Mouse (Mus musculus) limb, embryonic 14.5 days (tissue): Measurements from ENCODE around the gene Cdk9. TPM values are rescaled to one million over a fixed set of nuclear protein-coding genes. Genes with fewer than 3 reads are reported as not detected.

Source experiments
- ATAC-seq: fragments of 200-750 bp; cut with Nextera tagmentation; 2 replicates; pipeline ENCODE4 v1.8.0; 2017; ENCODE audit warnings: low read depth, moderate number of reproducible peaks, moderate TSS enrichment; ENCODE audit not compliant: low FRiP score
- DNase-seq: peaks from one replicate; pipeline ENCODE4 v3.0.0-alpha.2; 2015; ENCODE audit warnings: low spot score
- H3K27ac ChIP-seq: fragments of 300-500 bp; sonication (generic); replicated peaks from 2 replicates; pipeline ENCODE4 v1.5.1; 2014; ENCODE audit warnings: low read depth, mild to moderate bottlenecking, low read length, moderate library complexity, mixed read lengths
- H3K27me3 ChIP-seq: fragments of 300-500 bp; sonication (generic); 2 replicates; pipeline ENCODE4 v1.6.1; 2014; ENCODE audit warnings: low read length, mixed read lengths; ENCODE audit not compliant: control insufficient read depth, insufficient read depth
- H3K36me3 ChIP-seq: fragments of 300-500 bp; sonication (generic); 2 replicates; pipeline ENCODE4 v1.6.1; 2014; ENCODE audit warnings: mild to moderate bottlenecking, low read length, moderate library complexity, mixed read lengths; ENCODE audit not compliant: control insufficient read depth, insufficient read depth
- H3K4me1 ChIP-seq: fragments of 300-500 bp; sonication (generic); 2 replicates; pipeline ENCODE4 v1.6.1; 2014; ENCODE audit warnings: antibody characterized with exemption, low read length, mixed read lengths; ENCODE audit not compliant: control insufficient read depth, insufficient read depth
- H3K4me2 ChIP-seq: fragments of 300-500 bp; sonication (generic); replicated peaks from 2 replicates; pipeline ENCODE4 v1.6.1; 2014; ENCODE audit warnings: low read depth, mild to moderate bottlenecking, low read length, moderate library complexity; ENCODE audit not compliant: severe bottlenecking
- H3K4me3 ChIP-seq: fragments of 300-500 bp; sonication (generic); replicated peaks from 2 replicates; pipeline ENCODE4 v1.5.1; 2014; ENCODE audit warnings: low read length
- H3K9ac ChIP-seq: fragments of 300-500 bp; sonication (generic); 2 replicates; pipeline ENCODE4 v1.6.1; 2014; ENCODE audit warnings: mild to moderate bottlenecking, low read depth, low read length, moderate library complexity; ENCODE audit not compliant: severe bottlenecking
- H3K9me3 ChIP-seq: fragments of 300-500 bp; sonication (generic); 2 replicates; pipeline ENCODE4 v1.6.1; 2016; ENCODE audit warnings: low read length; ENCODE audit not compliant: control insufficient read depth
- POLR2A ChIP-seq: fragments of 200-500 bp; IDR thresholded peaks from 2 replicates; pipeline ENCODE4 v1.8.0; 2012; ENCODE audit warnings: inconsistent platforms, mild to moderate bottlenecking, moderate library complexity, borderline replicate concordance; ENCODE audit not compliant: insufficient read depth, insufficient read length; ENCODE audit errors: extremely low read depth
- WGBS: fragments of 180-500 bp; shearing (Covaris S2); extraction: QIAGEN DNeasy Blood & Tissue Kit; methylation state at CpG from one replicate; pipeline ENCODE4 v1.1.7; 2014; 5-methylcytosine and 5-hydroxymethylcytosine counted together
- polyA plus RNA-seq, 2 experiments: library from polyadenylated mRNA; depleted of rRNA in 1 of 2; stranded (reverse) in 1 of 2; unstranded in 1 of 2; fragments of >200 nt; fragmentation: Nextera tagmentation in 1 of 2; extraction: Ambion mirVana in 1 of 2; gene quantifications; 2 replicates each; pipeline versions ENCODE4 v1.2.1 to v1.2.3; 2012 to 2014

Gene Cdk9
- polyA plus RNA-seq, 2 experiments: 84.7 to 211 TPM

GRCm38 (mm10) chr2:32720681-32721229 lies 7.9 kb upstream of the Cdk9 start, which contains the start of gene Sh2d3c:
Gene Sh2d3c (plus strand): TSS chr2:32721055.
- 37% methylated on average over 6 of the region's 8 CpGs for whole genome bisulfite sequencing

GRCm38 (mm10) chr2:32720053-32720452 lies 7.2 kb upstream of the Cdk9 start:
- no peak for TF ChIP-seq POLR2A
- H3K4me2 ChIP-seq: no peak overlapping the region
- DNase-seq (no peak), ATAC-seq (no peak)
- H3K9ac ChIP-seq: no peak overlapping the region
- H3K36me3 ChIP-seq: no peaks in the 10 kb centered on the region
- H3K27ac ChIP-seq: no peak overlapping the region
- H3K4me1 ChIP-seq: peaks cover 9% of the 10 kb centered on the region
- H3K9me3 ChIP-seq: no peaks in the 10 kb centered on the region
- H3K27me3 ChIP-seq: no peaks in the 10 kb centered on the region
- no peak overlapping the region for H3K4me3 ChIP-seq
- 93% methylated on average over 3 of the region's 3 CpGs for WGBS

More at GRCm38 (mm10) chr2:32720681-32721229, 7.9 kb upstream of the Cdk9 start, which contains the start of gene Sh2d3c:
- Histone ChIP-seq H3K4me3 (peak within 1 kb of the TSS; percentile 1; the same call in 1 of the 2 replicates), H3K9ac (0 out of 2 replicates have a peak within 1 kb of the TSS, but pooled peaks have one; percentile 9), H3K27ac (0 out of 2 replicates have a peak within 1 kb of the TSS, but pooled peaks have one; percentile 7), H3K36me3 (no peaks in the 10 kb centered on the region), H3K4me1 (peaks cover 8% of the 10 kb centered on the region), H3K4me2 (peak within 1 kb of the TSS; percentile 28), H3K27me3 (no peaks in the 10 kb centered on the region), H3K9me3 (no peaks in the 10 kb centered on the region)
- TF ChIP-seq POLR2A: no peak
- peak; percentile 27; the same call in 1 of the 2 replicates for ATAC-seq
- DNase-seq: no peak

- 58% methylated on average over 9 of the region's 9 CpGs for WGBS
Observed at GRCm38 (mm10) chr2:32718761-32719160, 5.9 kb upstream of the Cdk9 start.

GRCm38 (mm10) chr2:32714987-32715425 lies 2.1 kb upstream of the Cdk9 start:
- H3K4me3 ChIP-seq: no peak overlapping the region
- H3K9me3 ChIP-seq: no peaks in the 10 kb centered on the region
- ATAC-seq: no peak
- TF ChIP-seq POLR2A: no peak
- no peak overlapping the region for H3K9ac ChIP-seq
- no peak overlapping the region for H3K4me2 ChIP-seq
- H3K36me3 ChIP-seq: peaks cover 13% of the 10 kb centered on the region
- H3K27me3 ChIP-seq: no peaks in the 10 kb centered on the region
- no peak overlapping the region for H3K27ac ChIP-seq
- WGBS: 50% methylated on average over 4 of the region's 4 CpGs
- DNase-seq: no peak
- H3K4me1 ChIP-seq: peaks cover 16% of the 10 kb centered on the region

More at GRCm38 (mm10) chr2:32718761-32719160, 5.9 kb upstream of the Cdk9 start:
- Histone ChIP-seq H3K27me3 (no peaks in the 10 kb centered on the region), H3K9ac (no peak overlapping the region), H3K4me3 (no peak overlapping the region), H3K36me3 (no peaks in the 10 kb centered on the region), H3K9me3 (no peaks in the 10 kb centered on the region), H3K27ac (peak overlapping the region; percentile 33), H3K4me2 (no peak overlapping the region), H3K4me1 (peaks cover 15% of the 10 kb centered on the region)
- no peak for TF ChIP-seq POLR2A
- no peak for DNase-seq
- ATAC-seq: peak; percentile 35

GRCm38 (mm10) chr2:32714117-32714986 lies 1.5 kb upstream of the Cdk9 start:
- H3K27me3 ChIP-seq: no peaks in the 10 kb centered on the region
- peaks cover 19% of the 10 kb centered on the region for H3K36me3 ChIP-seq
- no peak for TF ChIP-seq POLR2A
- DNase-seq (no peak), ATAC-seq (no peak)
- peak overlapping the region; percentile 48; the same call in 1 of the 2 replicates for H3K27ac ChIP-seq
- H3K4me3 ChIP-seq: no peak overlapping the region
- H3K9me3 ChIP-seq: no peaks in the 10 kb centered on the region
- H3K4me2 ChIP-seq: peak overlapping the region; percentile 79; the same call in 1 of the 2 replicates
- H3K9ac ChIP-seq: no peak overlapping the region
- peaks cover 16% of the 10 kb centered on the region for H3K4me1 ChIP-seq
- 45% methylated on average over 11 of the region's 11 CpGs for WGBS
